Mouse (Mus musculus) brain, embryonic 14.5 days (tissue): ENCODE results near the gene Ints14.

Experiments
- CTCF ChIP-seq: fragments of 200-500 bp; IDR thresholded peaks from 2 replicates; pipeline ENCODE4 v1.5.1; 2012; ENCODE audit warnings: inconsistent platforms, mild to moderate bottlenecking, moderate library complexity, borderline replicate concordance; ENCODE audit not compliant: insufficient read depth, insufficient read length; ENCODE audit errors: extremely low read depth
- POLR2A ChIP-seq: fragments of 200-500 bp; IDR thresholded peaks from 2 replicates; pipeline ENCODE4 v1.6.1; 2012; ENCODE audit warnings: mild to moderate bottlenecking, inconsistent platforms, borderline replicate concordance; ENCODE audit not compliant: poor library complexity, insufficient read depth, insufficient read length, severe bottlenecking; ENCODE audit errors: extremely low read depth

- TF ChIP-seq CTCF (no peak), POLR2A (no peak)
Measured at GRCm38 (mm10) chr9:65019146-65019545, 58.4 kb downstream of the Ints14 start.
